Mouse (Mus musculus): ENCODE measurements around the gene Lgals4. TPM values are rescaled to one million over a fixed set of nuclear protein-coding genes. Genes with fewer than 3 reads are reported as not detected.

Lgals4 gene
- total RNA-seq (2021), result 1 to 10 TPM; 2.4 to 2.7 TPM

DNA sequence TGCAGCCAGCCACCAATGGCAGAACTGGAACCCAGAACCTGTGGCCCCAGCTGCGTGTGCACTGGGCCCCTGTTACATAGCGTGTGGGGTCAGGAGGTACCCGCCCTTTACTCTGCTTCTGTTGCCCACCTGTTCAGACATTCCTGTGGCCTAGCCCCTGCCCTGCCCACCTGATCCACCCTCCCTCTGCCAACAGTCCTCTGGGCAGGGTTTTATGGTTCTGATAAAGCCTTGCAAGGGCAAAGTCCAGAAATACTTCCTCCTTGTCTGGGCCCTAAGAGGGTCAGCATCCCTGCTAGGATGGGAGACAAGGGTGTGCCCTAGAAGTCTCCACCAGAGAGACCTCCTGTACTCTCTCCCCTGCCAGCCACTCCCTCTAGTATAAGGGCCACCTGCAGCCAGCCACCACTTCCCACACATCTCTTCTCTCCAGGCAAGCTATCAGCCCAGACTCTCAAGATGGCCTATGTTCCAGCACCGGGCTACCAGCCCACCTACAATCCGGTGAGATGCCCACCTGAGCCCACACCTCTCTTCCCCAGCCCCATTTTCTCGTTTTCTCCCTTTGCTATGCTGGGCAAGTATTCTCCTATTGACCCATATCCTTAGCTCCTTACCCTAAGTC, at the start of gene Lgals4:
Gene Lgals4 (plus strand): TSS at position 132 of the 625 bp plus-strand sequence.
- intact Hi-C loops (cut with DNase I), result no loop called here

DNA sequence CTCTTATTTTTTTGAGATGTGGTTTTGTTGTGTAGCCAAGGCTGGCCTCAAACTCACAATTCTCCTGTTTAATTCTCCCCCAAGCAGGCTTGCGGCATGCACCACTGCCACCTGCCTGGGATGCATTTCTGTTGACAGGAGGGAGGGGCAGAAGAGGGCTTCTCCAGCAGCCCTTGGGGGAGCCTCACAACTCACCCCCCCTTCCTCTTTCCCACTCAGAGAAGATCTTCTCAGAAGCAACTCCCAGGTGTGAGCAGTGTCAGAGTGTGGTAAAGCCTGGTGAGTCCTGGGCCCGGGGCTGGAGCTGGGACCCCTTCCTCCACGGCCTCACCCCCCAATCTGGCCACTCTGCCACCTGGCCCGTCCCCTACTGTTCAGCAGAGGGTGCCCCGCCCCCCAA, 48.5 kb upstream of the Lgals4 start:
- no peak for DNase-seq (ENCODE audit: extremely low spot score in 1 of 2, low spot score in 2 of 2)
- intact Hi-C loops (cut with DNase I), result loop anchor here (10.0 kb wide), 1 partner anchor 180 kb away; the partner anchor contains the start of gene Actn4

More for the DNA sequence above, at the start of gene Lgals4:
- DNase-seq (ENCODE audit: extremely low spot score in 1 of 2, low spot score in 2 of 2), result no peak

DNA sequence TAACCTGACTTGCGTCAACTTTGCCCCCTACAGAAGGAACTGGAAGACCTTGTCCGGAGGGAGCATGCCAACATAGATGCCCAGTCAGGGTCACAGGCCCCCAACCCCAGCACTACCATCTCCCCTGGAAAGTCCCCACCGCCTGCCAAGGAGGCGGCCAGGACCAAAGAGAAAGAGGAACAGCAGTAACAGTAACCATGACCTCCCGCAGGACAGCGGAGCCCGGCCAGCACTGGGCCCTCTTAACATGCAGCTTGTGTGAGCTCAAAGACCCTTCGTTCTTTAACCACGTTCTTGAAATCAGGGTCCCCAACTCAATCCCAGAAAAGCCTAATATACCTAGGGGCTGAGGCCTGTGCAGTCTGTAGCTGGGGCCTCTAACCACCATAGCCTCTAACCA, 45.8 kb upstream of the Lgals4 start:
- DNase-seq (ENCODE audit: extremely low spot score in 1 of 2, low spot score in 2 of 2), result no peak
- intact Hi-C loops (cut with DNase I), result loop anchor here (10.0 kb wide), 1 partner anchor 177 kb away; the partner anchor contains the start of gene Actn4

DNA sequence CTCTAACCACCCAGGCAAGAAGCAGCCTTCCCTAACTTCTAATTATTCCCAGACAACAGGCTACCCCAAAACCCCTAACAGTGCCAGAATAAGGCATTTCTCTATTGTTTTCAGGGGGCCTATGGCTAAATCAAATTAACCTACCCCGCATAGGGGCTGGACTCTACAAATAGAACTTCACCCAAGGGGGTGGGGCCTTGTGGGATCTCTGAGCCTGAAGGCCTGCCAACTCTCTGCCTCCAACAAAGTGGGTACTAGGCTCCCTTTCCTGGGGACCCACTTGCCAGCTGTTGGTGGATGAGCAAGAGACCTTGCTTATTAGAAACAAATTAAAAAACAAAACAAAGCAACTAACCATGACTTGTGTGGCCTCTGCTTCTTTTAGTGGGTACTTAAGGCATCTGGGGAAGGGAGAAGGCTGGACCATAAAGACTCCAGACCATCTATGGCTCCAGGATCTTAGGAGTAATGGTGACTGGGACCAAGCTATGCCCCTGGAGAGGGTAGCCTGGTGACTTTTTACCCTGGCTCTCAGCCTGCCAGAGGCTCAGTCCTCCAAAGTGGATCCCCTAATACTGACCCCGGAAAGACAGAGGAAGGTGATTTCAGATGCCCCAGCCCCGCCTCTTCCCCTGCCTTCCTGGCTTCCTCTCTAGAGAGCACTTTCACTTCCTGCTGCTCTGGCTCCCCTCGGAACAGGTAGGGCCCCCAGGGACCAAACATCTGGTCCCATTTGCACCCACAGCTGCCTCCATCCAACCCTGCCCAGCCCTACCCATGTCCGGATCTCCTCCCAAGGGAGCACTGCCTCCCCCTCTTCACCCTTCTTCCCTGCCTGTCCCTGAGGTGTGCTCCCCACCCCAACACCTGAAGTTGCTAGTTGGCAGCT, 45.1 kb upstream of the Lgals4 start, which contains the start of gene Rinl:
Gene Rinl (plus strand): TSS at position 663 of the 889 bp plus-strand sequence.
- intact Hi-C loops (cut with DNase I), result loop anchor here (10.0 kb wide), 1 partner anchor 176 kb away; the partner anchor contains the start of gene Actn4
- DNase-seq (ENCODE audit: extremely low spot score in 1 of 2, low spot score in 2 of 2), result no peak

DNA sequence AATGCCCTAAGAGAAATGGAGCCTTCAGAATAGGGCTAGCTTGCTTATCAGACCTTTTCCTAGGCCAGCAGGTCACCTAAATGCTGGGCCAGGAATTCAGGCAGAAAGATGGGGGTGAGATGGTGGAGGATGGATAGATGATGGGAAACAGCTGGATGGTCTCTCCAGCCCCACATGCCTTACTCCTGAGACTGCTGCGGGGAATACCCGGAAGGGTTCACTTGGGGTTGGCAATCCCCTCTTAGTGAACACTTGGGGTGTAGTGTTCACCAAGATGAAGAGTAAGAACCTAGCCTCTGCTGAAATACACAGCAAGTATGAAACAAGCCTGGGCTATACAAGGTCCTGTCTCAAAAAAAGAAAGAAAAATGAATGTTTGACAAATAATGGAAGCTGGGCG, 44.4 kb upstream of the Lgals4 start:
- intact Hi-C loops (cut with DNase I), result loop anchor here (10.0 kb wide), 1 partner anchor 176 kb away; the partner anchor contains the start of gene Actn4
- DNase-seq (ENCODE audit: extremely low spot score in 1 of 2, low spot score in 2 of 2), result no peak

DNA sequence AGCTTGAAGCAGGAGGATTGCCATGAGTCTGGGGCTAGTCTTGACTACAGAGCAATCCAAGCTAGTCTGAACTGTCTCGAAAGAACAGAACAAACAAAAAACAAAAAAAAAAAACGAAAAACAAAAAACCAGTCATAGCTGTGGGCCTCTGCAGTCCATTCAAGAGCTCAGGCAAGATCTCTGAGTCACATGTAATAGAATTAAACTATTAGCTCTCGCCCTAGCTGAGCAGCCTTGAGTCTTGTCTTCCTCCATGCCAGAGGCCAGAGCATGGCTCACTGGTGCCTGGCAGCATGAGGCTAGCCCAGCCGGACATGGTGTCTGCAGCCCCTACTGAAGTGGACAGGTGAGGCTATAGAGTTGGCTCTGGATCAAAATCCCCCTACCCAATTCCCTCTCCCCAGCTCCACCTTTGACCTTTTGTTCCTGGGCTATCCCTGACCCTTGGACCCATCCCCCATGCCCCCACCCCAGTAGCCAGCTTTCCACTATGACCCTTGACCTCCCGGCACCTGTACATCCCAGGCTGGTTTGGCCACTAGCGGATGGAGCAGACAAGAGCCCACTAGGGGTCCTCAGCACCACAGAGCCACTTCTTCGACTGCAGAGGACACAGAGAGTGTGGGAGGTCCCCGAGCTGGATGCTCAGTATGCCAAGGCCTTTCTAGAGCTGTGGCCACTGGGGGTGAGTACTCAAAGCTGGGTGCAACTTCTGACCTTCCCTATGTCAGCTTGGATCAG, 43.4 kb upstream of the Lgals4 start:
- intact Hi-C loops (cut with DNase I), result no loop called here
- DNase-seq (ENCODE audit: extremely low spot score in 1 of 2, low spot score in 2 of 2), result peak in 1 of 2 experiments; percentile 55

DNA sequence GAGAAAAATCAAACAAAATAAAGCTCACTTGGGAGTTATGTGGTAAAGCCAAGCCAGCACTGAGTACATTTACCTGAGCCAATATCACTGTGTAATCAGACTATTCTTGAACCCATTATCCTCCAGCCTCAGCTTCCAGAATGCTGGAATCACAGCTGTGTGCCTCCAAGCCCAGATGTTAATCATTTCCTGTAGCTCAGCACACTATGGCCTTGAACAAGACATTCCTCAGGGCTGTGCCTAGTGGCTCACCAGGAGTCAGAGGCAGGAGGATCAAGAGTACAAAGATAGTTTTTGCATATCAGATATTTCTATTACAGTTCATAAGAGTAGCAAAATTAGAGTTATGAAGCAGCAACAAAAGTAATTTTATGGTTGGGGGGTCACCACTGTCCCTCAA, 41.9 kb upstream of the Lgals4 start:
- intact Hi-C loops (cut with DNase I), result no loop called here
- DNase-seq (ENCODE audit: extremely low spot score in 1 of 2, low spot score in 2 of 2), result no peak

DNA sequence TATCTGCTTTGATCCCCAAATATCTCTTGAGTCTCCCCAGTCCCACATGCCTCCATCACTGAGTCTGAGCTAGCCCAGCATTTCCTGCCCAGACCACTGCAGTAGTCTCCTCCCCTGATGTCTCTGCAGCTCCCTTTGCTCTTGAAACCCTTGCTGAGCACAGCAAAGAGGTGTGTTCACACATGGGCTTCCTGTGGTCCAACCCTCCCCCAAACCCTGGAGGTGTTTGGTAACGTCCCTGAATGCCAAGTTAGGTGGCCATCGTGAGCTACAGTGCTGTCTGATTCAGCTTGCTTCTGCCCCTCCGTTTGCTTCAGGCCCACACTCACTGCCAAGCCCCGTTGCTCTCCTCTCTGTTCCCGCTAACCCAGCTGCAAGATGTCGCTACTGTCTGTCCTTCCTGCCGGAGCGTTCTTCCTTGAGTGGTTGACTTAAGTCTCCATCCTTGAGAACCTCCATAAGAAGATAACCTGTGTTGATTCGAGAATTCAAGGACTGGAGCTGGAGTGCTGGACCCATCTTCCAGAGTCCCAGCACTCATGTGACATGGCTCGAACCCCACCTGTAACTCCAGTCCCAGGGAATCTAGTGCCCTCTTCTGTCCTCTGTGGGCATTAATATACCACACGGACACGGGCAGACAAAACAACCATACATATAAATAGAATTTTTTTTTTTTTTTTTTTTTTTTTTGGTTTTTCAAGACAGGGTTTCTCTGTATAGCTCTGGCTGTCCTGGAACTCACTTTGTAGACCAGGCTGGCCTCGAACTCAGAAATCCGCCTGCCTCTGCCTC, 41.1 kb upstream of the Lgals4 start:
- intact Hi-C loops (cut with DNase I), result no loop called here

DNA sequence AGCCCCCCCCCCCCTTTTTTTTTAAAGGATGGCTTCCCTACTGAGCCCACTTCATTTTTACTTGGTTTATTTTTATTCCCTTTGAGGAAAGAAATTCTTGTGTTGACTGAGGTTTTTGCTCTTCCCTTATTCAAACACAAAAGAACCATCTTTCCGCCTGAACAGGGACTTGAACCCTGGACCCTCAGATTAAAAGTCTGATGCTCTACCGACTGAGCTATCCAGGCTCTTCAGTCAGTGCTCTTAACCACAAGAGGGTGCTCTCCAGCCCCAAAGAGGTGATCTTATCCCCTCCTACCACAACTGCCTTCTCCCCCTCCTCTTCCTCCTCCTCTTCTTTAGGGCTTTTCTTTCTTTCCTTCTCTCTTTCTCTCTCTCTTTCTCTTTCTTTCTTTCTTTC, 39.8 kb upstream of the Lgals4 start:
- DNase-seq (ENCODE audit: extremely low spot score in 1 of 2, low spot score in 2 of 2), result no peak
- intact Hi-C loops (cut with DNase I), result no loop called here

More for the DNA sequence above, 41.1 kb upstream of the Lgals4 start:
- no peak for DNase-seq (ENCODE audit: extremely low spot score in 1 of 2, low spot score in 2 of 2)

DNA sequence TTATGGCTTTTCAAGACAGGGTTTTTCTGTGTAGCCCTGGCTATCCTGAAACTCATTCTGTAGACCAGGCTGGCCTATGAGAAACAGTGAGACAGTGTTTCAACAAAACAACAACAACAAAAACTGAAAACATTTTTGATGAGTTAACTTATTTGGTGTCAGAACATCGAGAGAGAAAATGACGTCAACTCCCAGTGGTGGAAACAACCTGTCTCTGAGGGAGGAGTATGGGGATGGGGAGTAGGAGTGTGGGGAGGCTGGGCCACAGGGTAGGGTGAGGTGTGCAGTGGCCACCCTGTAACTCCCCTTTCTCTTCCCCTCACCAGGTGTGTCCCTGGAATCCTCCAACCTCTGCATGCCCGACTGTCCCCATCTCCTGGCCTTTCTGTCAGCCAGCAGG, 39.2 kb upstream of the Lgals4 start:
- DNase-seq (ENCODE audit: extremely low spot score in 1 of 2, low spot score in 2 of 2), result no peak
- intact Hi-C loops (cut with DNase I), result no loop called here

DNA sequence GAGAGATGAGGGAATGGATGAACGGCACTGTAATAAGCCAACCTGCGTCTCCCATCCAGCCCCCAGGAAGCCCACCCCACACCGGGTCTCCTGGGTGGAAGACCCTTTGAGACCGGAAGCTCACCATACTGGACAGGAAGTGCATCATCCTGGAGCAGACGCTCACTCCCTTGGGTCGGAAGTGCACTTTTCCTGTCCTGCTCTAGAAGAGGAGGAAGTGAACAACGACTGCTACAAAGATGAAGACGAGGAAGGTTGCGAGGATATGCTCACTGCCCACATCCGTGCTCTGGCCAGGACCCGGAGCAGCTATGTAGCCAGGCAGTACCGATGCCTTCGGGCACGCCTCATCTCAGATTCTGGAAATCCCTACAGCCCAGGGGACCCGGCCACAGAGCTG, 37.8 kb upstream of the Lgals4 start:
- DNase-seq (ENCODE audit: extremely low spot score in 1 of 2, low spot score in 2 of 2), result no peak

DNA sequence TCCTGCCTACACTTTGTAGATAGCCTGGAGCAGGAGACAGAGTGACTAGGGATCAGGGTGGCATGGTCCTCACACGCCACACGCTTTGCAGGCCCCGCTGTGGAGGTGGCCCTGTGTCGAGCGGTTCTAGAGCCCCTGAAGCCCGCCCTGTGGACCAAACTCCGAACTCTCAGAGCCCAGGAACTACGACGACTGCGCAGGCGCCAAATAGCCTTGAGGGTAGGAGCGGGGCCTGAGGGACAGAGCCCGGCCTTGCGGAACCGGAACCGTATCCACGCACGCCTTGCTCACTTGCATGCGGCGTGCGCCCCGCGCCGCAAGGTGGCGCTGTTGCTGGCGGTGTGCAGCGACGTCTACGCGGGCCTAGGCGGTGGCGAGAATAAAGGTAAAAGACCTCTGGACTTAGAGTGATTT, 37.1 kb upstream of the Lgals4 start:
- DNase-seq (ENCODE audit: extremely low spot score in 1 of 2, low spot score in 2 of 2), result peak; percentile 58 to 89
- intact Hi-C loops (cut with DNase I), result loop anchor here (5.0 kb wide), 1 partner anchor 71 kb away; no protein-coding TSS in a partner anchor

More for the DNA sequence above, 37.8 kb upstream of the Lgals4 start:
- intact Hi-C loops (cut with DNase I), result loop anchor here (5.0 kb wide), 1 partner anchor 71 kb away; no protein-coding TSS in a partner anchor

DNA sequence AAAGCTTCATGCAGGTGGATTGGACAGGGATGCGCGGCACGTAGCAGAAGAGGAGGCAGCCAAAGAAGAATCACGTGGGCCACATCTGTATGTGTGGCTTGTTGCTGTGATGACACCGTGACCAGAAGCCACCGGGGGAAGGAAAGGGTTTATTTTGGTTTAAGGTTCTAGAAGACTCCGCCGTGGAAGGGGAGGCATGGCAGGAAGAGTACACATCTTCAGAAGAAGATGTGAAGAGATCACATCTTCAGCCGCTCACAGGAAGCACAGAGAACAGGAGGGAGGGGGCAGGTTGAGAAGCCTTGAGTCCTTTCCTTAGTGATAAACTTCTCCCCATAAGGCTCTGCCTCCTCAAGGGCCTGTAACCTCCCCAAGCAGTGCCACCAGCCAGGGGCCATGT, 33.7 kb upstream of the Lgals4 start:
- intact Hi-C loops (cut with DNase I), result loop anchor here (5.0 kb wide), 1 partner anchor 67 kb away; no protein-coding TSS in a partner anchor

DNA sequence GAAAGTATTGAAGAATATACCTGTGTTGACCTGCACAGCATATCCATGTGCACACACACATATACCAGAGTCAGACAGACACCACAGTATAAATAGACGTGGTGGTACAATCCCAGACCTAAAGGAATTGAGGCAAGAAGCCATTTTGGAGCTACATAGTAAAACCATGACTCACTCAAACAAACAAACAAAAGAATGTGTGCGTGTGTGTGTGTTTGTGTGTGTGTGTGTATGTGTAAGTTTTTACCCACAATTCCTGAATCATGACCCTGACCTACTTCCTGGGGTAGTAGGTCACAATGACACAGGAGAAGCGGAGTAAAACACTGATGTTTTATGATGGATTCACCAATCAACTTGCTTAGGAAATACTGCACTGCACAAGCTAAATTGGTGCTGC, 32.2 kb upstream of the Lgals4 start:
- DNase-seq (ENCODE audit: extremely low spot score in 1 of 2, low spot score in 2 of 2), result no peak
- intact Hi-C loops (cut with DNase I), result no loop called here

More for the DNA sequence above, 33.7 kb upstream of the Lgals4 start:
- DNase-seq (ENCODE audit: extremely low spot score in 1 of 2, low spot score in 2 of 2), result no peak

DNA sequence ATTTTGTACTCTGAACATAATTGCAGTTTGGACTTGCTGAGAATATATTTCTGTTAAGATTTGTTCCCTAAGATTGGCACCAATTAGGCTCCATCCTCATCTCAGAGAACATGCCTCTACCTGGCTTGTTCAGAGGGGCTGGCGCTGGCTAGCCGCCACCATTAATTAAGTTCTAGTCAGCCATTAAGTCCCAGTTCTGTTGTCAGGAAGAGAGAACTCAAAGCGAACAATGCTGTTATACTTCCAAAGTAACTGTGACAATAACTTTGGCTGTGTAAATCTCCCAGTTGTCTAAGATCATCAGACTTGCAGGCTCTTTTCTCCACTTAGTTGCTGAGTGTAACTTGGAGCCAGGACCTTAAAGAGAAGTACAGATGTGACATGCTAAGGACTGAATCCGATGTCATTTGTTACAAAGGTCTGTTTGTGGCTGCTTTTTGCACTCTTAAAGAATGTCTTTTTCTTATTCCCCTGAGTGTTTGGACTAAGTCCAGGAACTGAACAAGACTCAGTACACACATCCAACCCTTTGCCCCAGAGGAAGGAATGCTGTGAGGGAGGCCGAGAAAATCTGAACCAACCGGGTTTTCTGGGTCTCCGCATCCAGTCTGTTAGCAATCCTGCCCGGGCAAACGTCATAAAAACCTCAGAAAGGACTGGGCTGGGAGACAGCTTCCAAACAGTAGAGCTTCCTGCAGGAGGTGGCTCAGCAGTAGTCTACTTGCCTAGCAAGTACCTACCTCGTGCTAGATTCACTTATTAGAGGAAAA, 31.6 kb upstream of the Lgals4 start:
- intact Hi-C loops (cut with DNase I), result no loop called here
- DNase-seq (ENCODE audit: extremely low spot score in 1 of 2, low spot score in 2 of 2), result no peak

DNA sequence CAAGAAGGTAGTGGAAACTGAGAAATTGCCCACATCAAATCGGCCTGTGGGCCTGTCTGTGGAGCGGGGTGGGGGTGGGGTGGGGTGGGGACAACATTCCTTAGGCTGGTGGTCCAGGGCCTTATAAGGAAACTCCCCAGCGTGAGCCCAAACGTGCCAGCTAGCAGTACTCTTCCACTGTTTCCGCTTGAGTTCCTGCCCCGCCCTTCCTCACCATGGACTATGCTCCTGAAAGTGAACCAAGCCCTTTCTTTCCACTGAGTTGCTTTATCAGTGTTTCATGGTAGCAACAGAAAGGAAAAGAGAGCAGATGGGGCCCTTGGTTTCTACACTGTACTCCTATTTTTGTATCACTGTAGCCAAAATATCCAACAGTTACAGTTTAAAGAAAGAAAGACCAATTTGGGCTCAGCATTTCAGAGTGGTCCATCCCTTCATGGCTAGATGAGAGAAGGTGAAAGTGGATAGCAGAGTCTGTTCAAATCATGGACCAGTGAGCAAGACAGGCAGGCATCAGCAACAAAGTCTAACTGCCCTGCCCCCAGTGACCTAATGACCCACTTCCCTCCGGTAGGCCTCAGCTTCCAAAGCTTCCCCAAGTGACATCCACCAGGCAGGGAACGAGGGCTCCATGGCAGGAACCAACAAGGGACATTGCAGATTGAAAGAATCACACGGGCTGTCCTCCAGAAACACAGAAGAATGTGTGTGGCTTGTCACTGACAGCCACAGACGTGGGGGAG, 30.6 kb upstream of the Lgals4 start:
- intact Hi-C loops (cut with DNase I), result no loop called here
- no peak for DNase-seq (ENCODE audit: extremely low spot score in 1 of 2, low spot score in 2 of 2)

DNA sequence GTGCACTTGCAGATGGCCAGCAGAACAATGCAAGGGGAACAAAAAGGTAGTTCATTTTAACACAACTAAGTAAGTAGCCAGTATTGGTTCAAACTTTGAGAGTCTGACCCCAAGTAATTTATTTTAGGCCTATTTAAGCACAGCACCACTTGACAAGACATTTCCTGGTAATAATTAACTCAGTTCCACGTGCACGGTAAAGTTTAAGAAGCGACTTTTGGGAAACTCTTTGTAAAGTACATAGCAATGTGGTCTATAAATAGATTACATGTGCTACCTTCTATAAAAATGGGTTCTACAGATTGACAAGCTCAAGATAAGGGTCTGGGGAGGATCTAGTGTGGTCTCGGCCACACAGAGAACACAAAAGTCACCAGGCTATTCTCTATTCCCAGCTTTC, 29.9 kb upstream of the Lgals4 start:
- intact Hi-C loops (cut with DNase I), result no loop called here
- DNase-seq (ENCODE audit: extremely low spot score in 1 of 2, low spot score in 2 of 2), result no peak
